Mouse (Mus musculus) MEL (cell line): ENCODE measurements around the gene D430042O09Rik. TPM values are rescaled to one million over a fixed set of nuclear protein-coding genes. Genes with fewer than 3 reads are reported as not detected.

Experiments
- DNase-seq: peaks from one replicate; pipeline ENCODE4 v3.0.0; 2011; ENCODE audit warnings: low read depth, low spot score
- H3K27ac ChIP-seq: 2 replicates; pipeline ENCODE4 v1.5.1; 2012; ENCODE audit warnings: low read depth, mild to moderate bottlenecking, control low read depth, low read length, moderate library complexity; ENCODE audit not compliant: control insufficient read depth
- H3K27me3 ChIP-seq, 2 experiments: fragments of 150-350 bp in 1 of 2; sonication (generic) in 1 of 2; 2 replicates each; pipeline ENCODE4 v1.6.1; 2012; ENCODE audit warnings: low read length in 2 of 2, mild to moderate bottlenecking in 2 of 2, improper control_type of control experiment in 1 of 2, moderate library complexity in 1 of 2; ENCODE audit not compliant: insufficient read depth in 2 of 2, control insufficient read depth in 1 of 2
- H3K36me3 ChIP-seq, 2 experiments: 2 replicates each; pipeline ENCODE4 v1.6.1; 2012 to 2014; ENCODE audit warnings: low read length in 2 of 2, improper control_type of control experiment in 1 of 2, inconsistent platforms in 1 of 2, mild to moderate bottlenecking in 1 of 2; ENCODE audit not compliant: insufficient read depth in 2 of 2, control insufficient read depth in 1 of 2
- H3K4me1 ChIP-seq, 2 experiments: fragments of 150-350 bp in 1 of 2; sonication (generic) in 1 of 2; 2 replicates each; pipeline ENCODE4 v1.6.1; 2012; ENCODE audit warnings: low read length in 2 of 2, improper control_type of control experiment in 1 of 2, mild to moderate bottlenecking in 1 of 2; ENCODE audit not compliant: insufficient read depth in 2 of 2, control insufficient read depth in 1 of 2
- H3K4me3 ChIP-seq, 2 experiments: fragments of 150-350 bp in 1 of 2; sonication (generic) in 1 of 2; 2 replicates each; pipeline ENCODE4 v1.5.1; 2012; ENCODE audit warnings: low read depth in 2 of 2, low read length in 2 of 2, mild to moderate bottlenecking in 2 of 2, moderate library complexity in 2 of 2, control low read depth in 1 of 2, improper control_type of control experiment in 1 of 2; ENCODE audit not compliant: control insufficient read depth in 1 of 2, insufficient read depth in 1 of 2
- H3K79me2 ChIP-seq: 2 replicates; pipeline ENCODE4 v1.6.1; 2012; ENCODE audit warnings: mild to moderate bottlenecking, low read length, moderate library complexity; ENCODE audit not compliant: control insufficient read depth, poor library complexity, insufficient read depth
- H3K9ac ChIP-seq: 2 replicates; pipeline ENCODE4 v1.6.1; 2012; ENCODE audit warnings: low read depth, mild to moderate bottlenecking, control low read depth, low read length, moderate library complexity; ENCODE audit not compliant: control insufficient read depth, poor library complexity, severe bottlenecking
- H3K9me3 ChIP-seq: fragments of 150-350 bp; sonication (generic); replicated peaks from 2 replicates; pipeline ENCODE4 v1.6.1; 2012; ENCODE audit warnings: mild to moderate bottlenecking, low read length, improper control_type of control experiment, moderate library complexity; ENCODE audit not compliant: insufficient read depth
- CHD2 ChIP-seq: IDR thresholded peaks from 2 replicates; pipeline ENCODE4 v1.6.1; 2011; ENCODE audit warnings: low read length, improper control_type of control experiment
- CTCF ChIP-seq, 3 experiments: IDR thresholded peaks in 2 of 3; conservative IDR thresholded peaks in 1 of 3; 2 replicates each; pipeline ENCODE4 v1.5.1; 2011 to 2012; ENCODE audit warnings: low read length in 3 of 3, low read depth in 2 of 3, mild to moderate bottlenecking in 2 of 3, improper control_type of control experiment in 1 of 3, inconsistent platforms in 1 of 3, mixed read lengths in 1 of 3, moderate library complexity in 1 of 3; ENCODE audit not compliant: control insufficient read depth in 1 of 3, insufficient read depth in 1 of 3, poor library complexity in 1 of 3, severe bottlenecking in 1 of 3
- E2F4 ChIP-seq: IDR thresholded peaks from 2 replicates; pipeline ENCODE4 v1.6.1; 2011; ENCODE audit warnings: low read depth, low read length, improper control_type of control experiment, borderline replicate concordance
- GATA1 ChIP-seq: IDR thresholded peaks from 2 replicates; pipeline ENCODE4 v1.6.1; 2011; ENCODE audit warnings: low read depth, low read length, improper control_type of control experiment
- JUND ChIP-seq: IDR thresholded peaks from 2 replicates; pipeline ENCODE4 v1.6.1; 2011; ENCODE audit warnings: low read depth, mild to moderate bottlenecking, improper control_type of control experiment, low read length
- KAT2A ChIP-seq: conservative IDR thresholded peaks from 2 replicates; pipeline ENCODE4 v1.6.1; 2012; ENCODE audit warnings: low read depth, low read length, improper control_type of control experiment, inconsistent platforms
- MEF2A ChIP-seq: IDR thresholded peaks from 2 replicates; pipeline ENCODE4 v1.6.1; 2014; ENCODE audit warnings: low read depth, mild to moderate bottlenecking, inconsistent platforms, low read length, improper control_type of control experiment; ENCODE audit not compliant: poor library complexity, insufficient replicate concordance, severe bottlenecking; ENCODE audit errors: extremely low read depth
- MXI1 ChIP-seq: IDR thresholded peaks from 2 replicates; pipeline ENCODE4 v1.6.1; 2011; ENCODE audit warnings: mild to moderate bottlenecking, low read depth, low read length, improper control_type of control experiment
- MYB ChIP-seq: IDR thresholded peaks from 2 replicates; pipeline ENCODE4 v1.6.1; 2011; ENCODE audit warnings: mild to moderate bottlenecking, low read depth, low read length, improper control_type of control experiment
- POLR2A ChIP-seq, 2 experiments: IDR thresholded peaks; 2 replicates each; pipeline ENCODE4 v1.6.1; 2011 to 2012; ENCODE audit warnings: low read length in 2 of 2, mild to moderate bottlenecking in 2 of 2, control low read depth in 1 of 2, improper control_type of control experiment in 1 of 2, low read depth in 1 of 2, moderate library complexity in 1 of 2; ENCODE audit not compliant: control insufficient read depth in 1 of 2, insufficient read depth in 1 of 2, poor library complexity in 1 of 2
- POLR2AphosphoS2 ChIP-seq: IDR thresholded peaks from 2 replicates; pipeline ENCODE4 v1.6.1; 2011; ENCODE audit warnings: low read length, improper control_type of control experiment
- RCOR1 ChIP-seq: IDR thresholded peaks from 2 replicates; pipeline ENCODE4 v1.6.1; 2012; ENCODE audit warnings: low read depth, mild to moderate bottlenecking, inconsistent platforms, low read length, improper control_type of control experiment
- SIN3A ChIP-seq: IDR thresholded peaks from 2 replicates; pipeline ENCODE4 v1.6.1; 2012; ENCODE audit warnings: low read length, improper control_type of control experiment, inconsistent platforms
- SMC3 ChIP-seq: IDR thresholded peaks from 2 replicates; pipeline ENCODE4 v1.6.1; 2011; ENCODE audit warnings: low read depth, low read length, improper control_type of control experiment
- TAL1 ChIP-seq: IDR thresholded peaks from 2 replicates; pipeline ENCODE4 v1.6.1; 2012; ENCODE audit warnings: mild to moderate bottlenecking, inconsistent platforms, low read length, moderate library complexity, mixed read lengths
- TCF12 ChIP-seq: IDR thresholded peaks from 2 replicates; pipeline ENCODE4 v1.6.1; 2014; ENCODE audit warnings: low read depth, mild to moderate bottlenecking, inconsistent platforms, low read length, improper control_type of control experiment, moderate library complexity
- USF1 ChIP-seq: IDR thresholded peaks from 2 replicates; pipeline ENCODE4 v1.6.1; 2014; ENCODE audit warnings: low read depth, mild to moderate bottlenecking, inconsistent platforms, low read length, improper control_type of control experiment, moderate library complexity
- ZC3H11A ChIP-seq: IDR thresholded peaks from 2 replicates; pipeline ENCODE4 v1.6.1; 2012; ENCODE audit warnings: low read depth, mild to moderate bottlenecking, inconsistent platforms, low read length, improper control_type of control experiment
- ZMIZ1 ChIP-seq: IDR thresholded peaks from 2 replicates; pipeline ENCODE4 v1.6.1; 2012; ENCODE audit warnings: low read depth, mild to moderate bottlenecking, inconsistent platforms, low read length, improper control_type of control experiment, moderate library complexity
- ZNF384 ChIP-seq: IDR thresholded peaks from 2 replicates; pipeline ENCODE4 v1.6.1; 2012; ENCODE audit warnings: low read depth, mild to moderate bottlenecking, inconsistent platforms, low read length, improper control_type of control experiment
- polyA plus RNA-seq, 2 experiments: library from polyadenylated mRNA; stranded (reverse) in 1 of 2; unstranded in 1 of 2; fragments of >175 nt in 1 of 2; fragments of >200 nt in 1 of 2; gene quantifications; 2 replicates each; pipeline versions ENCODE4 v1.2.1 to v1.2.4; 2012; ENCODE audit warnings: low replicate concordance in 2 of 2, low read depth in 1 of 2; ENCODE audit not compliant: insufficient read length in 2 of 2, insufficient read depth in 1 of 2, missing spikeins in 1 of 2
- total RNA-seq: library from RNA; depleted of rRNA; stranded (reverse); fragments of 300-350 nt; gene quantifications from 2 replicates; pipeline ENCODE4 v1.2.3, GENCODE M21; 2012

D430042O09Rik gene
- total and polyA plus RNA-seq, 3 experiments, result 6.2 to 12.8 TPM; not detected in 1

DNA sequence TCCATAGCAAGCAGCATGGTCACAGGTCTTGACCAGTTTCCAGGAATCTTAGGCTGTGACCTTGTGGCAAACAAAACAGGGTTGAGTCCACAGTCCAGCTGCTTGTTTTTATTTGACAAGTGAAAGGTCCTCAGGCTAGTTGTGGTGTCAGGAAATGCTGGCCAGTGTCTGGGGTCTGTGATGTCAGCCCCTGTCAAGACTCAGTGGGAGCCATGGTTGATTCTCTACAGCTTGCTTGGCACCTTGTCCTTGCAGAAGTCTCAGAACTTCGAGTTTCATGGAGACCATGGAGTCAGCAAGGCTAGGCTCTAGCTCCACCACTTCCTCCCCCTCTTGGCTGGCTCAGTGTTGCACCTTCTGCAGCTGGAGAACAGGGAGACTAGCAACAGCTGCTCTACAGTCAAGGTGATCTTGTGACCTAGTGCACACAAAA, 33.6 kb downstream of the D430042O09Rik start:
- no peak for TF ChIP-seq RCOR1
- TF ChIP-seq ZMIZ1, result no peak
- TF ChIP-seq USF1, result no peak
- no peak for TF ChIP-seq GATA1
- TF ChIP-seq TCF12, result no peak
- no peak for TF ChIP-seq POLR2AphosphoS2
- TF ChIP-seq, all 39 proteins: peak for 0
- Histone ChIP-seq H3K9me3 (no peaks in the 10 kb centered on the region), H3K4me1 (no peaks in the 10 kb centered on the region), H3K36me3 (no peaks in the 10 kb centered on the region), H3K27ac (no peak overlapping the region), H3K27me3 (no peaks in the 10 kb centered on the region), H3K79me2 (no peaks in the 10 kb centered on the region), H3K4me3 (no peak overlapping the region), H3K9ac (no peak overlapping the region)
- DNase-seq, result no peak

DNA sequence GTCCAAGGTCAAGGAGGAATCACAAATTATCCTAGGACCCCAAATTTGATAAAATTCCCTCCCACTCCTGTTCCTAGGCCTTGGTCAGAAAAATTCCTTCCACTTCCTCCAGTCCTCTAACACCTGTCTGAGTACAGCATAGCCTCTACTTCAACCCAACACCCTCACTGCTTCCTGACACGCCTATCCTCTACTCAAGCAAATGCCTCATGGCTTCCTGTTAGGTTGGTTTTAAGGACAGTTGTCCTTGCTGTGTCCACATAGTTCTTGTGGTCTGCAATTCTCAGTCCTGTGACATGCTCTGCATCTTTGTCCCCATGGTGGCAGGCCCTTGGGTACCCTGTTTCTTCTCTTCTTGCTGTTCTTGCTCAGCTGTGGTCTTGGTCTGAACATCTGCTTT, 37.1 kb downstream of the D430042O09Rik start:
- no peak overlapping the region for H3K9ac ChIP-seq
- no peaks in the 10 kb centered on the region for H3K36me3 ChIP-seq
- H3K27ac ChIP-seq, result no peak overlapping the region
- no peaks in the 10 kb centered on the region for H3K9me3 ChIP-seq
- H3K4me1 ChIP-seq, result no peaks in the 10 kb centered on the region
- H3K79me2 ChIP-seq, result no peaks in the 10 kb centered on the region
- DNase-seq, result no peak
- no peaks in the 10 kb centered on the region for H3K27me3 ChIP-seq
- H3K4me3 ChIP-seq, result no peak overlapping the region
- TF ChIP-seq POLR2A (IDR thresholded peaks at IDR 0.05; ENCODE audit: control insufficient read depth in 1 of 2, insufficient read depth in 1 of 2, low read depth in 1 of 2, low read length in 2 of 2, poor library complexity in 1 of 2), result no peak
- no peak for TF ChIP-seq RCOR1
- no peak for TF ChIP-seq JUND
- no peak for TF ChIP-seq MXI1
- TF ChIP-seq GATA1, result no peak
- TF ChIP-seq TAL1, result no peak
- no peak for TF ChIP-seq ZNF384
- no peak for TF ChIP-seq ZC3H11A
- no peak for TF ChIP-seq CTCF (IDR thresholded peaks at IDR 0.05 in 2 of 3, conservative IDR thresholded peaks at IDR 0.05 in 1 of 3; ENCODE audit: control insufficient read depth in 1 of 3, insufficient read depth in 1 of 3, low read depth in 2 of 3, low read length in 3 of 3, poor library complexity in 1 of 3, severe bottlenecking in 1 of 3)
- no peak for TF ChIP-seq KAT2A
- TF ChIP-seq SIN3A, result no peak
- no peak for TF ChIP-seq TCF12
- no peak for TF ChIP-seq SMC3
- no peak for TF ChIP-seq E2F4
- TF ChIP-seq CHD2, result no peak
- no peak for TF ChIP-seq MYB
- no peak for TF ChIP-seq MEF2A
